Mouse (Mus musculus) forebrain, embryonic 13.5 days (tissue): Measurements from ENCODE around the gene Erbb3. TPM values are rescaled to one million over a fixed set of nuclear protein-coding genes. Genes with fewer than 3 reads are reported as not detected.

ENCODE experiments used
- ATAC-seq: fragments of 200-750 bp; cut with Nextera tagmentation; 2 replicates; pipeline ENCODE4 v1.8.0; 2017
- H3K27ac ChIP-seq: fragments of 300-500 bp; sonication (generic); 2 replicates; pipeline ENCODE4 v1.5.1; 2015; ENCODE audit warnings: inconsistent platforms, mild to moderate bottlenecking, moderate library complexity
- H3K27me3 ChIP-seq: fragments of 300-500 bp; sonication (generic); 2 replicates; pipeline ENCODE4 v1.6.1; 2015; ENCODE audit warnings: mild to moderate bottlenecking, inconsistent platforms
- H3K36me3 ChIP-seq: fragments of 300-500 bp; sonication (generic); 2 replicates; pipeline ENCODE4 v1.6.1; 2015; ENCODE audit warnings: mild to moderate bottlenecking, inconsistent platforms; ENCODE audit not compliant: poor library complexity, severe bottlenecking
- H3K4me1 ChIP-seq: fragments of 300-500 bp; sonication (generic); 2 replicates; pipeline ENCODE4 v1.6.1; 2015; ENCODE audit warnings: inconsistent platforms
- H3K4me2 ChIP-seq: fragments of 300-500 bp; sonication (generic); 2 replicates; pipeline ENCODE4 v1.6.1; 2015; ENCODE audit warnings: inconsistent platforms, mild to moderate bottlenecking, moderate library complexity
- H3K4me3 ChIP-seq: fragments of 300-500 bp; sonication (generic); 2 replicates; pipeline ENCODE4 v1.5.1; 2015; ENCODE audit warnings: mild to moderate bottlenecking, inconsistent platforms
- H3K9ac ChIP-seq: fragments of 300-500 bp; sonication (generic); 2 replicates; pipeline ENCODE4 v1.6.1; 2015; ENCODE audit warnings: mild to moderate bottlenecking, inconsistent platforms
- H3K9me3 ChIP-seq: fragments of 300-500 bp; sonication (generic); replicated peaks from 2 replicates; pipeline ENCODE4 v1.6.1; 2016; ENCODE audit warnings: inconsistent platforms
- WGBS: fragments of 180-500 bp; shearing (Covaris S2); methylation state at CpG from one replicate; pipeline ENCODE4 v1.1.7; 2015; 5-methylcytosine and 5-hydroxymethylcytosine counted together
- polyA plus RNA-seq: library from polyadenylated mRNA; unstranded; fragments of >200 nt; fragmentation: Nextera tagmentation; extraction: Ambion mirVana; gene quantifications from 2 replicates; pipeline ENCODE4 v1.2.1, GENCODE M21; 2015

Erbb3 gene
- polyA plus RNA-seq, 1 experiment from 2014 or later = 0.12 TPM

DNA sequence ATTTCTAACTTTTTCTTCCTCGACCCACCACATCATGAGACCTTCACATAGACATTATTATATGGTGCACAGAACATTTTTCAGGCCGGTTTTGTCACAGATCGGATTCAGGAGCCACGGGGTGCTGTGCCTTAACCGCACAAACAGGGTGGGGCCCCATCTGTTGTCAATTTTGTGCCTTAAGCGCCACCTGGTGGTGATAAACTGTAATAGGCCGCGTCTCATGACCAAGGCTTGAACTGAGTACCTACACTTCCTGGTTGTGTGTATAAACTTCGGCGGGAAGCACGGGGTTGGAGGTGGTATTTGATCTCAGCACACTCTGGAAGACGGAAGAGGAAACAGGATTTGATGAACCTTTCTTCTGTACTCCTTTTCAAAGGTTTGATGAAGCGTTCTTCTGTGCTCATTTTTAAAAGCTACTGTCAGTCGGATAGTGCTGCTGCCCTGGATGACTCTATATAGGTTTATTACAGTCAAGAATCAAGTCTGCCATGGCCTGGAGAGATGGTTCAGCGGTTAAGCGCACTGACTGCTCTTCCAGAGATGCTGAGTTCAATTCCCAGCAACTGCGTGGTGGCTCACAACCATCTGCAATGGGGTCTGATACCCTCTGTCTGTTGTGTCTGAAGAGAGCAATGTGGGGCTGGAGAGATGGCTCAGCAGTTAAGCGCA lies 53.0 kb downstream of the Erbb3 start:
- WGBS = 17% methylated on average over 18 of the region's 18 CpGs
- H3K4me3 ChIP-seq = no peak overlapping the region
- ATAC-seq = peak; percentile 87

DNA sequence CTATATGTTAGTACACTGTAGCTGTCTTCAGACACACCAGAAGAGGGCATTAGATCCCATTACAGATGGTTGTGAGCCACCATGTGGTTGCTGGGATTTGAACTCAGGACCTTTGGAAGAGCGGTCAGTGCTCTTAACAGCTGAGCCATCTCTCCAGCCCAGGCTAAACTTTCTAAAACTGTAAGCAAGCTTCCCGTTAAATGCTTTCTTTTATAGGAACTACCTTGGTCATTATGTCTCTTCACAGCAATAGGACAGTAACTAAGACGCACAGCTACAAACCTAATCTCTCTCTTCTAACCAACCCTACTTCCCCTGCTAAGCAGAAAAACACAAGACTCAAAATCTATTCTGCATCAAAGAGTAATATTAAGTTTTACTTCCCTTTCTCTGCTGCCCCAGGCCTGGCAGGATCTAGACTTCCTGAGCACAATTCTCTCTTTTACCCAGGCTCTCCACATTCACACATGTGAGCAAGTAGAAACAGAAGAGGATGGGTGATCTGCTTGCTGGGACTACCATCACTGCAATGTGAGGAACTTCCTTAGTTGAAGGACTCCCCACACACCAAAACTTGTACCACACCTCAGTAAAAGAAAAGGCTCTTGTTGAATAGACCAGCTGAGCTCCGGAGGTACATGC lies 53.7 kb downstream of the Erbb3 start:
- Histone ChIP-seq H3K4me3 (no peak overlapping the region), H3K9me3 (no peaks in the 10 kb centered on the region), H3K27ac (no peak overlapping the region), H3K36me3 (no peaks in the 10 kb centered on the region), H3K9ac (no peak overlapping the region), H3K4me2 (peak overlapping the region; percentile 41), H3K27me3 (no peaks in the 10 kb centered on the region), H3K4me1 (0 out of 2 replicates have a peak, but pooled peaks cover 5% of the 10 kb centered on the region)
- ATAC-seq = no peak; the same call in 1 of the 2 replicates
- WGBS = 69% methylated on average over 4 of the region's 4 CpGs

More for the DNA sequence above, 53.0 kb downstream of the Erbb3 start:
- no peaks in the 10 kb centered on the region for H3K9me3 ChIP-seq
- 0 out of 2 replicates have a peak overlapping the region, but pooled peaks have one; percentile 10 for H3K27ac ChIP-seq
- 0 out of 2 replicates have a peak, but pooled peaks cover 5% of the 10 kb centered on the region for H3K4me1 ChIP-seq
- peak overlapping the region; percentile 41 for H3K4me2 ChIP-seq
- no peaks in the 10 kb centered on the region for H3K27me3 ChIP-seq
- no peak overlapping the region for H3K9ac ChIP-seq
- H3K36me3 ChIP-seq = peaks cover 6% of the 10 kb centered on the region; the same call in 1 of the 2 replicates

DNA sequence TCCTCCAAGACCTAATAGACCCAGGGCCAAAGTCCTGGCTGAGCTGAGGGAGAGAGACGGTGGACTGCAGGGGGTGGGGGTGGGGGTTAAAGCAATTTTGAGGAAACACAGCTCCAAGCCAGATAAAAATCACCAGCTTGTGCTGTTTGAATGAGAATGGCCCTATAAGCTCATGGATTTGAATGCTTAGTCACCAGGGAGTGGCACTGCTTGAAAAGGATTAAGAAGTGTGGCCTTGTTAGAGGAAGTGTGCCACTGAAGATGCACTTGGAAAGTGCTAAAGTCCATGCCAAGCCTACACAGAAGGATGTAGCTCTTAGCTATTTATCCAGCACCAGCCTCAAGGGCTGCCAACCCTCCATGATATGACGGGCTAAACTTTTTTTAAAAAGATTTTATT lies 54.2 kb downstream of the Erbb3 start:
- Histone ChIP-seq H3K27me3 (no peaks in the 10 kb centered on the region), H3K4me3 (no peak overlapping the region), H3K9me3 (no peaks in the 10 kb centered on the region), H3K27ac (no peak overlapping the region), H3K9ac (no peak overlapping the region), H3K36me3 (no peaks in the 10 kb centered on the region), H3K4me2 (no peak overlapping the region), H3K4me1 (0 out of 2 replicates have a peak, but pooled peaks cover 5% of the 10 kb centered on the region)
- 72% methylated on average over 2 of the region's 2 CpGs for whole genome bisulfite sequencing
- no peak for ATAC-seq

DNA sequence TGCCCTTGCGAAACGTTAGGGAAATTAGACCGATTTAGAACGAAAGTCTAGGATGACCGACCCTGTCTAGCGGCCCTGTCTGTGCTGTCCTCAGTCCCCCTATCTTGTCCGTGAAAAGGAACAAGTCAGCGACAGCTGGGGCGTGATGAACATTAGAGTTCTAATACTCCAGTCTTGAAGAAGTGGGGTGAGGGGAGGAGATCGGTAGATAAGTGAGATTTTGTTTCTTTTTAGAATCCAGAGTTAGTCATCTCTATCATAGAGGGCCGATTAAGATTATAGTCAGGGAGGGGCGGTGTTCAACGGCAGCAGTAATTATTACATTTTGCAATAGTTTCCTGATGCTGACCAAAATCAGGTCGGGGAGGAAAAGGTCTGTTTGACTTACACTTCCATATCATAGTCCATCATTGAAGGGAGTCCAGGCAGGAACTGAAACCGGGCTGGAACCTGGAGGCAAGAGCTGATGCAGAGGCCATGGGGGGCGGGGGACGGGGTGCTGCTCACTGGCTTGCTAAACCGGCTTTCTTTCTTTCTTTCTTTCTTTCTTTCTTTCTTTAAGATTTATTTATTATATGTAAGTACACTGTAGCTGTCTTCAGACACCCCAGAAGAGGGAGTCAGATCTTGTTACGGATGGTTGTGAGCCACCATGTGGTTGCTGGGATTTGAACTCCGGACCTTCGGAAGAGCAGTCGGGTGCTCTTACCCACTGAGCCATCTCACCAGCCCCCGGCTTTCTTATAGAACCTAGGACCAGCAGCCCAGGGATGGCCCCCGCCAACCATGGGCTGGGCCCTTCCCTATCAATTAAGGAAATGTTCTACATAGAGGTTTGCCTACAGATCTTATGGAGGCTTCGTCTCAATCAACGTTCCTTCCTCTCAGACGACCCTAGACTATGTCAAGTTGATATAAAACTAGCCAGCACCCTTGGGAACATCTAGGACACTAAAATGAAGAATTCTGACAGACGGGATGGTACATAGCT lies 62.8 kb downstream of the Erbb3 start:
- H3K36me3 ChIP-seq = no peaks in the 10 kb centered on the region
- H3K9ac ChIP-seq = peak overlapping the region; percentile 22; the same call in 1 of the 2 replicates
- peak overlapping the region; percentile 64 for H3K4me3 ChIP-seq
- no peaks in the 10 kb centered on the region for H3K9me3 ChIP-seq
- peak overlapping the region; percentile 98 for H3K4me2 ChIP-seq
- peaks cover 53% of the 10 kb centered on the region for H3K27me3 ChIP-seq
- no peak overlapping the region for H3K27ac ChIP-seq
- ATAC-seq = peak; percentile 17; the same call in 1 of the 2 replicates
- WGBS = 31% methylated on average over 28 of the region's 28 CpGs
- H3K4me1 ChIP-seq = peaks cover 24% of the 10 kb centered on the region

DNA sequence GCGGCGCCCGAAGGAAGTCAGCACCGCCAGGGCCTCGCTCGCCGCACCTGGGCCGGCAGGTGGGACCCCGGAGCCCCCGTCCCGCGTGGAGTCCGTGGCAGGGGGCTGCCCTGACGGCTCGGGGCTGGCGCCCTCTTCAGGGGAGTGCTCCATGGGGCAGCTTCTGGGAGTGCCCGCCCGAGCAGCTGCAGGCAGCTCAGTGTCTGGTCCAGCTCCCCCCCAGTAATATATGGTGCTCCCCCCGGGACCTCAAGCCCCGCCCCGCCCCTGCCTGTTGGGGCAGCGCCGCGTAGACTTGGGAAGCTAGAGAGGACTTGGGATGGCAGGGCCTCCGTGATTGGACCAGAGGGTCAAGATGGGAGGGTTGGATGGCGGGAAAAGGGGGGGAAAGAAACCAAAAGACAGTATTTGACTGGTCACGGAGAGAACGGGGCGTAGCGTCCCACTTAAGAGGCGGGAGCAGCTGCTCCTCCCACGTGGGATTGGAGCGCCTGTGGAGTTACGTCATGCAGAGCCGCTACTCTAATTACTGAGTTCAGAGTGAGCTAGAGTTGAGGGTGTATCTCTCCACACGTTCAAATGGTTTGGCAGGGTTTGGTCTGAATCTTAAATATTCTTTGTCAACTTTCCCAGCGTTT lies 63.7 kb downstream of the Erbb3 start, which contains the start of gene Esyt1:
Gene Esyt1, minus strand, starts transcription at position 201 of the 638 bp plus-strand sequence.
- H3K4me3 ChIP-seq = peak within 1 kb of the TSS; percentile 64
- peaks cover 53% of the 10 kb centered on the region for H3K27me3 ChIP-seq
- H3K36me3 ChIP-seq = no peaks in the 10 kb centered on the region
- peaks cover 24% of the 10 kb centered on the region for H3K4me1 ChIP-seq
- H3K4me2 ChIP-seq = peak within 1 kb of the TSS; percentile 98
- peak; percentile 96 for ATAC-seq
- peak within 1 kb of the TSS; percentile 69 for H3K9ac ChIP-seq
- no peaks in the 10 kb centered on the region for H3K9me3 ChIP-seq
- WGBS = under 1% methylated on average over 35 of the region's 37 CpGs
- H3K27ac ChIP-seq = no peak within 1 kb of the TSS

DNA sequence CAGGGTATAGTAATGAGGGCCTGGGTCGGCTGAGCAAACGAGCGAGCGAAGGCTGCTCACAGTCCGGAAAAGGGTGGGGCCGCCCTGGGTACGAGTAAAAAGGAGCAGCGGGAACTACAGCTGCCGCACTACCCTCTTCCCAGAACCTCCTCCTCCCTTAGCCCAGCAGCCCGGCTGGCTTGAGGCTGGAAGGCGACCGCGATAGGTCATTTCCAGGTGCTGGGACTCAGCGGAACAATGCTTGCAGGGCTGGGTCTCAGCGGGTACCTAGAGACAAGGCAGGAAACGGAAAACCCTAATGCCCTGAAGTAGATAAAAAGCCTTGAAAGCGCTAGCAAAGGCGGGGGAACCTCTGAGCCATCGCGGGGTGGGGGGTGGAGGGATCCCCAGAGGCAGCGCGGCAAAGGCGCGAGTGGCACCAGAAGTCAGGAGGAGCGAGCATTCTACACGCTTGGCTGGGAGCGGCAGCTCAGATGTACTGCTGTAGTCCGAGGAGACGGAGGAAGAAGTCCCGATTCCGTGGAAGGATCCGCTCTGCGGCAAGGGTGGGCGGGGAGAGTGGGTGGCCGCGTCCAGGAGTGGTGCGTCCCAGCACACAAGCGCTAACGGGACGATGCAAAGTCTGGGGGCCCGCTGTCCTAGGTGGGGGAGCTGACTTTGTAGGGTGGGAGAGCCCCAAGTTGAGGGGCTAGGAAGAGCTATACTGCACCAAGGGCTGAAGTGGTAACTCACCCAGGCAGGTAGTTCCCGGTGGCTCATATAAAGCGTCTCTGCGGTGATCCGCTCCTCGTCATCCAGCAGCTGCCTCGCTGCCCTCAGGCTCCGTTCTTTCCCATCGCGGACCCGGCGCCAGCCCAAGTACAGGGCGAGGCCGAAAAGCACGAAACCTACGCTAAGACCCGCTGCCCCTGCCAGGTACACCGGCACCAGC lies 64.5 kb downstream of the Erbb3 start:
- H3K9me3 ChIP-seq = no peaks in the 10 kb centered on the region
- peaks cover 24% of the 10 kb centered on the region for H3K4me1 ChIP-seq
- peak; percentile 52 for ATAC-seq
- peak overlapping the region; percentile 98 for H3K4me2 ChIP-seq
- H3K36me3 ChIP-seq = no peaks in the 10 kb centered on the region
- peak overlapping the region; percentile 69 for H3K9ac ChIP-seq
- no peak overlapping the region for H3K27ac ChIP-seq
- WGBS = under 1% methylated on average over 58 of the region's 58 CpGs
- peak overlapping the region; percentile 64 for H3K4me3 ChIP-seq
- H3K27me3 ChIP-seq = peaks cover 53% of the 10 kb centered on the region

DNA sequence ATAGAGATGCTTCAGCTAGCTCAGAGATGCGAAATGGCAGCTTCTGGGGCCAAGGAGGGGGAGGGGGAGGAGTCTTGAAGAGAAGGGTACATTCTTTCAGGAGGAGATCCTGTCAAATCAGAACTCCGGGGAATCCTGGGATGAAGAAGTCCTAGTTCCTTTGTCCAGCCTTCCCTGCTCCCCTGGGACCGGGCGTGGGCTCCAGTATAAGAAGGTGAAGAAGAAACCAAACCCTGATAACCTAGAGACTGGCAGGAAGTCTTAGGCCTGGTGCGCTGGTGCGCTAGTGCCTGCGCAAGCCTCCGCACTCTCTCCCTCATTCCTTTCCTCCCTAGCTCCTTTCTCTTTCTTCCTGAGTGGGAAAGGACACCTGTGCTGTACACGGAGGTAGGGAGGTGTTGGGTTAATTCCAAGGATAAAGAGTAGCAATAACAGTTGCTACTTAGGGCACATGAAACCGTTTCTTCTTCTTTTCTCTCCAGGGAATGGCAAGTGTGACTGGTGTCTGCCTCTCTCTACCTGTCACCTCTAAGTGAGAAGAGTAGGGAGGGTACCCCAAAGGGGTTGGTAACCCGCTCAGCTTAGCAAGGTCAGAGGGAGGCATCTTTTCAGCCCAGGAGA lies 65.2 kb downstream of the Erbb3 start:
- H3K4me3 ChIP-seq = peak overlapping the region; percentile 64
- H3K9me3 ChIP-seq = no peaks in the 10 kb centered on the region
- H3K4me1 ChIP-seq = peaks cover 24% of the 10 kb centered on the region
- 11% methylated on average over 11 of the region's 11 CpGs for WGBS
- H3K27me3 ChIP-seq = peaks cover 46% of the 10 kb centered on the region
- no peak for ATAC-seq
- H3K4me2 ChIP-seq = peak overlapping the region; percentile 98
- H3K36me3 ChIP-seq = no peaks in the 10 kb centered on the region
- H3K27ac ChIP-seq = no peak overlapping the region
- H3K9ac ChIP-seq = peak overlapping the region; percentile 69

DNA sequence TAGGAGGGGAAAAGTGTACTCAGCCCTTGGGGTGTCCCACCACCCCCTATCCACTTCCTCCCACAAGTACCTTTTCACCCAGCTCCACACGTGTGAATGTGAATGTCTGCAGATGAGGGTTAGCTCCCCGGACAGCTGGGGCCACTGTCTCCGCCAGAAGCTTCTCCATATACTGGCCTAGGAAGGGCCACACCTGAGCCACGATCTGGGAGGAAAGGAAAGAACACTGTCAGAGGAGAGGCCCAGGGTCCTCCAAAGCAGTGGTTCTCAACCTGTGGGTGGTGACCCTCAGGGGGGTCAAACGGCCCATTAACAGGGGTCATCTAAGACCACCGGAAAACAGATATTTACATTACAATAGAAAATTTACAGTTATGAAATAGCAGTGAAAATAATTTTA lies 67.1 kb downstream of the Erbb3 start:
- Histone ChIP-seq H3K4me2 (no peak overlapping the region), H3K4me1 (peaks cover 24% of the 10 kb centered on the region), H3K9me3 (no peaks in the 10 kb centered on the region), H3K4me3 (no peak overlapping the region), H3K27ac (no peak overlapping the region), H3K36me3 (no peaks in the 10 kb centered on the region; the same call in 1 of the 2 replicates), H3K27me3 (peaks cover 44% of the 10 kb centered on the region), H3K9ac (no peak overlapping the region)
- WGBS = 74% methylated on average over 6 of the region's 6 CpGs
- no peak for ATAC-seq

DNA sequence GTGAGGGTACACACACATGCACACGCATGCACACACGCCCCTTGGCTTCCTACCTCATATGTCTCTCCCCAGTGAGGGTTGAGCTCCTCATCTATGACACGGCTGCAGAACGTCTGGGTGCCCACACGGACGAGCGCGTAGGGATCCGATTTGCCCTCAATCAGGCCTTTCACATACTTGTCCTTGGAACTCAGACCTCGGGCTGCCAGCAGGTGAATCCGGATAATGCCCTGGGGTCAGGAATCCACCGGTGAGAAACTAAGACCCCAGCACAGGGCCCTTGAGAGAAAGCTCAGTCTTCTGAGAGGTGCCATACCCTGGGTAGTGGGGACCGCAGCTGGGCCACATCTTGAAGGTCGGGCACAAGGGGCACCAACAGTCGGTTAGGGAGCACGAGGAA lies 68.9 kb downstream of the Erbb3 start:
- no peak overlapping the region for H3K27ac ChIP-seq
- H3K27me3 ChIP-seq = peaks cover 56% of the 10 kb centered on the region
- ATAC-seq = no peak
- 84% methylated on average over 16 of the region's 16 CpGs for WGBS
- H3K9me3 ChIP-seq = no peaks in the 10 kb centered on the region
- H3K9ac ChIP-seq = no peak overlapping the region
- no peaks in the 10 kb centered on the region; the same call in 1 of the 2 replicates for H3K36me3 ChIP-seq
- H3K4me2 ChIP-seq = no peak overlapping the region
- no peak overlapping the region for H3K4me3 ChIP-seq
- peaks cover 16% of the 10 kb centered on the region; the same call in 1 of the 2 replicates for H3K4me1 ChIP-seq

DNA sequence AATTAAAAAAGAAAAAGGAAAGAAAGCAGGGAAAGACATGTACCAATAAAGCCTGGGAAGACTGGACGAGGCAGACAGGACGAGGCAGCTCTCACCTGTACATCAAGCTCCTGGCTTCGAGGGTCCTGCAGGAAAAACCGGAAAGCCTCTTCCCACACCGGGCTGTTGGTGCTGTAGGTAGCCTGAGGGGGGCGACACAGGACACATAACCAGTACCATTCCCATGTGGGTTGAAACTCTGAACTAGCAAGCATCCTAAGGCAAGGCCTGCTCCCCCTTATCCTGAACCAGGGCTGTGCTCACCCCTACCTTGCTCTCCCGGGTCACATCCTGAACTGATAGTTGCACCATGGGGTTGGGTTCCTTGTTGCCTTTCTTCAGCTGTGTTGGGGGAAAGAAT lies 70.6 kb downstream of the Erbb3 start:
- H3K4me3 ChIP-seq = no peak overlapping the region
- H3K27me3 ChIP-seq = peaks cover 52% of the 10 kb centered on the region
- H3K9ac ChIP-seq = no peak overlapping the region
- H3K9me3 ChIP-seq = no peaks in the 10 kb centered on the region
- no peak for ATAC-seq
- WGBS = 66% methylated on average over 7 of the region's 7 CpGs
- H3K4me2 ChIP-seq = no peak overlapping the region
- no peaks in the 10 kb centered on the region; the same call in 1 of the 2 replicates for H3K36me3 ChIP-seq
- no peak overlapping the region for H3K27ac ChIP-seq
- no peaks in the 10 kb centered on the region for H3K4me1 ChIP-seq
